Mouse (Mus musculus) frontal cortex, adult (tissue): Measurements from ENCODE around the gene 4933402D24Rik.
A peak's percentile ranks its signal among the peaks of the same experiment; 100 is the strongest.

Source experiments
- ATAC-seq: cut with Nextera tagmentation; 2 replicates; pipeline ENCODE4 v1.9.2; 2017; ENCODE audit warnings: mild to moderate bottlenecking, moderate library complexity, mixed read lengths; ENCODE audit not compliant: low TSS enrichment

The 4933402D24Rik gene

GRCm38 (mm10) chr1:63769167-63769566, at the start of gene 4933402D24Rik:
Gene 4933402D24Rik (minus strand): TSS chr1:63769267.
- ATAC-seq, result no peak

GRCm38 (mm10) chr1:63808584-63808983, 39.5 kb upstream of the 4933402D24Rik start:
- ATAC-seq, result no peak

GRCm38 (mm10) chr1:63805095-63805494, 36.0 kb upstream of the 4933402D24Rik start:
- ATAC-seq, result peak; percentile 55; the same call in 1 of the 2 replicates

DNA sequence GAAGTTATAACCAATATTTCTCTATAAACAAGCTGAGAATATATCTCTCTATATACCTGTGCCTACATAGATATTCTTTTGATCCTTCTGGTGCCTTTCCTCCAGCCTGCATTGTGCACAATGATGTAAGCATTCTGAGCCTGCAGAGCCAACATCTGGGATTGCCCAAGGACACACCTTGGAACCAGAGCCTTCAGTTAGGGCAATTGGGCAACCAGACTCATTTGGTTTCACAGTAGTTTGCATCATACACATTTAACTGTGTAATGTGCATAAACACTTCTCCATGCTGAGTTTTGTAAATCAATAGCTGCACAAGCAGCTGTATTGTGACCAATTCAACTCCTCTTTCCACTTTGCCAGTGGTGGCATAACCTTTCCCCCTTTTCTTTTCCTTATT, 25.3 kb upstream of the 4933402D24Rik start:
- no peak for ATAC-seq

GRCm38 (mm10) chr1:63776902-63777630, 8.0 kb upstream of the 4933402D24Rik start:
- no peak for ATAC-seq

DNA sequence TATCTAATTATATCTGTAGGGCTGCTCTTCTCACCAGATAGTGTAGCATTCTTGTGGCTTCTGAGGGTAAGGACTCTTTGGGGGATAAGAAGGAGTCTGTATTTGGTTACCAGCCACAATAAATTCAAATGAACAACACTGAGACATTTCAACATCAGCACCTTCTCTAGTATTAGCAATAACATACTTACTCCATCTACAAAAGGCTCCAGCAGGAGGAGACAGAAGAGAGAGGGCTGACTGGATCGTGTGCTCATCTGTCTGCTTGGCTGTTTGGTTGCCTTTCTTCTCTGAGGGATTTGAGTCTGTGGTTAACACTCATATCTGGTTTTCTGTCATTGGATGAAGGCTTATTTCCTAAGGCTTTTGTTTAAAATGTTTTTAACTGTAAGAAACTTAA, 7.3 kb upstream of the 4933402D24Rik start:
- ATAC-seq, result peak; percentile 50; the same call in 1 of the 2 replicates

DNA sequence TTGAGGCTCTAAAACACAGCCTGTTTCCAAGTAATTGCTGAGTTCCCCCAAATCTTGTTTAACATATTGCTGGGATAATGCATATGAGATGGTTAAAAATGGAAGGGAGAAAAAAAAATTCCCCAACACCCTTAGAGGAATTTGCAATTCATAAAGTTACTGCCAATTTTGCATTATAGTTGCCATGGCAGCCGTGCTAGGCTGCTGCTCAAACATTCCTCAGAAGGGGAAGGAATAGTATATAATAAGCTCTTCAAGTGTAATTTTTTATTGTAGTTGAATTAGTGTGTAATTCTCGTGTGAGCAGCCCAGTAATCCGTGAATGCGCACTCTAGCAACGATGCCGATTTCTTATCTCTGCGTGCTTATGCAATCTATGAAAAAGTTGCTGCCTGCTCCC, 1.2 kb upstream of the 4933402D24Rik start:
- peak; percentile 87 for ATAC-seq

DNA sequence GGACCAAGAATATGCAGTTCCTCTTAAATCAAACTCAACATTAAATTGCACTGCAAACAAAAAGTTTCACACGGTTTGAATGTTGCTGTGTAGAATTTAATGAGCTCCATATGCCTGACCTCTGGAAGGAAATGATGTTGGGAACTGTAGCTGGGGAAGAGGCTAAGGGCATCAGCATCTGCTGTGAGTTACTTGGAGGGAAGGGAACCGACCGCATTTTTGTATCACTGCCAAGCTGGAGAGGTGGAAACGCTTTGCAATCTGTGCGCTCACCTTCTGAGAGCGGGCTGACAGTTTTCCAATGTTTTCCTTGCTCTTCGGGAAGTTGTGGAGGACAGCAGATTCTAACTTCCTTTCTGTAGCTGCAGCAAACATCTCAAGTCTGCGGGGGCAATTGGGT, 955 bp downstream of the 4933402D24Rik start:
- ATAC-seq, result no peak

- no peak for ATAC-seq
Measured at GRCm38 (mm10) chr1:63764395-63764794, 4.7 kb downstream of the 4933402D24Rik start.

DNA sequence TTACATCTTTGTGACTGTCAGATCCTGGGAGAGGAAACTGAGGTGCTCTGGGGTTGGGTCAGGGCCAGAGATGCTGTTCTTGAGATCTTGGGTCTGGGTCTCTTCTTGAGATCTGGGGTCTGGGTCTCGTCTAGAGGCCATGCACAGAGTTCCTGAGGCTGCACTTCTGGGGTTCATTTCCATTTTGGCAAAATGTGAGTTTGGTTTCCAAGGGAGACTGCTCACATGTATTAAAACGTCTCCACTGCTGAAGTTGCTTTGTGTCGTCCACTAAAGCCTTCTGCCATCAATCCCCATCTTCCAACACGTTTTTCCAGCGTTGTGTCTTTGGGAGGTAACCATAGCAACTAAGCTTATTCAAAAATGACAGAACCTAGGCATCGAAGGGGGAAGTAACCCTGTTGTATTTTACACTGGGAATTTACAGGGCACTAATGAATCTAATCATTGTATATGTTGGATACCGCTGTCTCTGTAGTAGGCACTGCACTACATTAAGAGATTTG, 5.1 kb downstream of the 4933402D24Rik start:
- ATAC-seq, result 0 out of 2 replicates have a peak, but pooled peaks have one; percentile 15

DNA sequence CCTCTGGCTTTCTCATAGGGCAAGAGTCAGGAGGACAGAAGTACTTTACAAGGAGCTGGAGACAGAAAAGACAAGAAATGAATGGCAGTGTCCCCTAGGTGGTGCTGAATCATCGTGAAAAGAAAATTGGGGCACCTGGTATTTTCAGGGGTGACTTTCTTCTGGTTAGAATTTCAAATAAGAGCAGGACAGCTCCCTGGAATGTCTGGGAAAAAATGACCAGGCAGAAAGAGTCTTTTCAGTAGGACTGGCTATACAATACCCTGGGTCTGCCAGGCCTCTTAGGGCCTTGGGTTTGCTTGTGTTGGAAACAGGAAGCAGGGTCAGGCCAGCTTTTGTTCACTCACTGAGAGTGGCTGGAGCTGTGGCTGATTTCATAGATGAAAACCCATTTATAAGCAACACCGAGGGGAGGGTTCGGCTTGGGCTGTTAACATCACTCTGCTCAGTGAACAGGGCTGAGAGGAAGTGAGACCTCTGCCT, 5.8 kb downstream of the 4933402D24Rik start:
- ATAC-seq, result peak; percentile 74

- no peak for ATAC-seq
Measured at GRCm38 (mm10) chr1:63756005-63756404, 13.1 kb downstream of the 4933402D24Rik start.

GRCm38 (mm10) chr1:63730240-63730771, 38.8 kb downstream of the 4933402D24Rik start, which contains the start of the genes Mdh1b and Fastkd2:
Gene Mdh1b (minus strand): TSS chr1:63730318.
Gene Fastkd2 (plus strand): TSS chr1:63730614.
- peak; percentile 97 for ATAC-seq

- ATAC-seq, result 0 out of 2 replicates have a peak, but pooled peaks have one; percentile 8
Measured at GRCm38 (mm10) chr1:63729796-63730195, 39.3 kb downstream of the 4933402D24Rik start.

GRCm38 (mm10) chr1:63720161-63720560, 48.9 kb downstream of the 4933402D24Rik start:
- peak; percentile 93 for ATAC-seq

- no peak for ATAC-seq
Measured at GRCm38 (mm10) chr1:63708876-63709275, 60.2 kb downstream of the 4933402D24Rik start.

DNA sequence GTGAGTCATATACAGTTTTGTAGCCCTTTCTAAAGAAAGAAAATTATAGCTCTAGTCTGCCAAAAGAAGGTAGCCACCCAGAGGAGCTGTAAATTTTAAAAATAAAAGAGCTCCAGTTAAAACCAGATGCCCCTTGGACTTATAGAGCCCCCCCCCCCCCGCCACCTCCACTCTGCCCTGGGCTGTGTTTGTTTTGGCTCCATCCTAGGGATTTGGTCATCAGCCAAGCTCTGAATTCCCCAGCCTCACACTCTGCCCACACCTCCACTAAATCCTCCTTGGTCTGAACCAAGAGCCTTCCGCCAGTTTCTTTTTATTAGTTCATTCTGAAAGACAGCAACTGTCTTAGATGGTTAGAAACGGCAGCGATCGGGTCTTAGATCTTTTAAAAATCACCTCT, 63.3 kb downstream of the 4933402D24Rik start:
- ATAC-seq, result 0 out of 2 replicates have a peak, but pooled peaks have one; percentile 16
